Mouse (Mus musculus) frontal cortex, adult (tissue): ENCODE measurements at regions not wholly inside any gene's neighbourhood (a gene's known extent, or its start where the extent isn't known, plus 50 kb on each side); places are given as distances from the start of the nearest gene placed in this dataset.

ENCODE experiments used
- ATAC-seq: cut with Nextera tagmentation; 2 replicates; pipeline ENCODE4 v1.9.2; 2017; ENCODE audit warnings: mild to moderate bottlenecking, moderate library complexity, mixed read lengths; ENCODE audit not compliant: low TSS enrichment

GRCm38 (mm10) chr4:55203731-55204710 is 145.8 kb upstream of the Rad23b start:
- no peak for ATAC-seq

- no peak for ATAC-seq
These were observed 143.6 kb upstream of the Rad23b start for GRCm38 (mm10) chr4:55206226-55206625.

- no peak for ATAC-seq
These were observed 142.0 kb upstream of the Rad23b start for GRCm38 (mm10) chr4:55207749-55208385.

DNA sequence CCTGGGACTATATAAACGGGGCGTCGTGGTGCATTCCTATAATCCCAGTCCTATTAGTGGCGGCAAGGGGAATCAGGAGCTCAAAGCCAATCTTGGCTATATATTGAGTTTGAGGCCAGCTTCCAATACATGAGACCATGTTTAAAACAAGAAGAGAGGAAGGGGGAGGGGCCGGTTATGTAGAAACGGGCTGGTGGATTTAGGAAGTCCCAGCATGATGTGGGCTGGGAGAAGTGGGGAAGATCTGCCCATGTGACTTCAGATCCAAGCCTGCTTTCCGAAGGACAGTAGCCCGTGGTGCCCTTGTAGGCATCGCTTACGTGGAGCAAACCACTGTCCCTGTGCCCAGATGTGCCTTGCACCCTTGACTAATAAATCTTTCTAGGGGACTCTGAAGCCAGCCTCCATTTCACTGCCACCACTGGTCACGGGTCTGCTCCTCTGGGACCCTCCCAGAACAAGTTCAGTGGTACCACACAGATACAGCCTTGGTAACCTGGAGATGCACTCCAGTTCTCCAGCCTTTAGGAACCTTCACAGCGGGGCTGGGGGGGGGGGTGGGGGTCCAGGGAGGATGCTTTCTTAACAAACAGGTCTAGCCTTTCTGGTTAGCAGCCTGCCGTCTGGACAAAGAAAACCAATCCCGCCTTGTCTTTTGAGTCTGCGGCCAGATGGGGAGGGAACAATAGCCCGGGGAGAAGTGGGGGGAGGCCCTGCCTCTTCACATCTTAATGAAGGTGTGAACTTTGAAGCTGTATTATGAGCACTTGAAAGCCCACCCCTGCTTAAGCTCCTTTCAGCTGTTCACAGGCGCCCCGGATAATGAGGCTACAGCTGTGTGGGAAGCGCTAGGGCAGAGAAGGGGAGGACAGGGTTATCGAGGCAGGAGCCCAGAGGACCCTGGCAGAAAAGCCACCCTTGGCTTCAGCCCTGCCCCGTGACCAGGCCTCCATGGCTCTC is 141.2 kb upstream of the Rad23b start:
- no peak for ATAC-seq

DNA sequence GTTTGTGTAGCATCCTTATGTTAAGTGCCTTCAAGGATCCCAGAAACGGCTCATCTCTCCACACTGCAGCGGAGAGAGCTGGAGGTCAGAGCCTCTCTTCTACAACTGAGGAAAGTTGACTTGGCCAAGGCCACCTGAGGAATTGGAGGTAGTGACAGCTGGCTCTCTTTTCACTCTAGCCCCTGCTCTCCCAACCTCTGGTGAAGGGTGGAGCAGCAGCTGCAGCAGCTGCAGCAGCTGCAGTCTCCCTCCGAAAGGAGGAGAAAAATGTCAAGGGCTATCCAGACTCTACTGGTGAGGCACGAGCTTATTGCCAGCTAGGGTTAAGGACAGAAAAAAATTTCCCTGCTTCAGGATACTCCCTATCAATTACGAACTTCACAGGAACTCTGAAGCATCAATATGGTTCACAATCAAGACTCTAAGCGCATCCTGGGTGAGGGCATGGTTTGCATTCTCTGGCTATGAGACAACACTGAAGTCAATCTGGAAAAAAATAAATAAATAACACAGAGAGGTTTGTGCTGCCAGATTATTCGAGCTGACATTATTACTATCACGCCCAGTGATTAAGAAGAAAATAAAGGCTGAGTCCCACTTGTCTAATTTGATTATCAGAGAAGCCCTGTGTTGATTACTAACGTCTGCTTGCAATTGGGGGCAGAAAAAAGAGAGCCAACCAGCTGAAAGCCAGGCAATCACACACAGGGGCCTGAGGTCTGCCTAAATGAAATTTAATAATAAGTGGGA is 134.2 kb upstream of the Rad23b start:
- ATAC-seq: no peak

DNA sequence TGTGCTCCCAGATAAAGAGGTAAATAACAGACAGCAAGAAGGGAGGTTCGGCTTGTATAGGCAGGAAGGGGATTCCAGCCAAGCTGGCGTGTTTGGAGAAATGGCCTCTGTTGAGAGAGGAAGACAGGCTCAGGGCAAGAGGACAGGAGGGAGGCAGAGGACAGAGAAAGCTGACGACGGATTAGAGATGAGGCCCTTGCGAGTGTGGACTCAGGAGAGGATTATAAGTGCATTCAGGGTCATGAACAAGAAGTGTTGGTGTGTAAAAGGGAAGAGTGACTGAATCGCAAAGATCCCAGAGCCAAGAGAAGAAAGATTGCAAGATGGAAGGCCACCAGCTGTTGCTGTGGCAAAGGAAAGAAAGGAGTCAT is 133.7 kb upstream of the Rad23b start:
- no peak for ATAC-seq

GRCm38 (mm10) chr4:55225766-55226165 is 124.1 kb upstream of the Rad23b start:
- no peak for ATAC-seq

GRCm38 (mm10) chr4:55227394-55227793 is 122.4 kb upstream of the Rad23b start:
- peak; percentile 31; the same call in 1 of the 2 replicates for ATAC-seq

DNA sequence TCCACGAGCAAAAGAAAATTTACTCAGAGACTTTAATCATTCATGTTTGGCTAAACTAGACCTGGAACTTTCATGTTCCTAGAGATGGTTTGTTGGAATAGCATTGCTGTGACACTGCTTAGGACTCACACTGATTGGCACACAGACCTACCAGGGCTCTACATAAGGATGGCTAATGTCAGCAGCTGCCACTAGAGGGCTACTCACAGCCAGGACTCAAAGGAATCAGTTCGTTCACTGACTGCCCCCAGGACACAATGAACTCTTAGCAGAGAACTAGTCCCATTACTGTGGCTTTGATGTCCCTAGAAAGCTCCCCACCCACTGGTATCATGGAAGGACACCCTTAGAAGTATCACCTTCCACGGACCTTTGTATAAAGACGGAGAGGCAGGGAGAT is 118.3 kb upstream of the Rad23b start:
- ATAC-seq: peak; percentile 85

- no peak for ATAC-seq
These were observed 112.0 kb upstream of the Rad23b start for GRCm38 (mm10) chr4:55237856-55238255.

DNA sequence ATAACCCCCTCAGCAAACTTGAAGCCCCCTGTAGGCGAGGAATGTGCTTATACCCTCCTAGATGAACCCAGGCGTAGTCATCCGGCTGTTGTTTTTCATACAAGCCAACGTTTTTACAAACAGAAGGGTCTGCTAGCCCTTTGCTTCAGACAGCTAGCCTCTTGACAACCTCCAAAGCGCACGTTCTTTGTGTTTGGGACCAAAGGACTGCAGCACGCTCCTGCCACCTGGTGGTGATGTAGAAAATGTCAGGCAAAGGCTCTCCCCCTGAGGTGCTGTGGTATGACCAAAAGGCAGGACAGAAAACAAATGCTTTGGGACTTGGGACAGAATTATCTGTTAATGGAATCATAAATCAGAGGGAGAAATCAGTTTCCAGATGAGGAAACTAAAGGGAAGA is 109.4 kb upstream of the Rad23b start:
- peak; percentile 92 for ATAC-seq

DNA sequence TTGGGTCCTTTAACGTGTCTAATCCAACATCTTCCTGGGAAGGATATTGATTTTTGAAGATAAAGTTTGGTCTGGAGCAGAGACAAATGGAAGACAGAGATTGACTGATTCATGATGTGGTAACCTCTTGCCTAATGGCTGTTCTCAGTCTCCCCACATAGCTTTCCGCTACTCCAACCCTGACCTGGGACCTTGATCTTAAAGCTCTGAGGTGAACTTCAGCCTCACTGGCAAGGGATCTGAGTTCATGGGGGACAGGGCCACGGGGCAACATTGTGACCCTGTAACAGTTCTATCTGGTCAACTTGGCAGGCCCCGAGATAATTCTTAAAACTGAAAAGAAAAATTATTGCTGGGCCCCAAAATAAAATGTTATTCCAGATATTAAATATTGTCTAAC is 107.5 kb upstream of the Rad23b start:
- ATAC-seq: no peak

DNA sequence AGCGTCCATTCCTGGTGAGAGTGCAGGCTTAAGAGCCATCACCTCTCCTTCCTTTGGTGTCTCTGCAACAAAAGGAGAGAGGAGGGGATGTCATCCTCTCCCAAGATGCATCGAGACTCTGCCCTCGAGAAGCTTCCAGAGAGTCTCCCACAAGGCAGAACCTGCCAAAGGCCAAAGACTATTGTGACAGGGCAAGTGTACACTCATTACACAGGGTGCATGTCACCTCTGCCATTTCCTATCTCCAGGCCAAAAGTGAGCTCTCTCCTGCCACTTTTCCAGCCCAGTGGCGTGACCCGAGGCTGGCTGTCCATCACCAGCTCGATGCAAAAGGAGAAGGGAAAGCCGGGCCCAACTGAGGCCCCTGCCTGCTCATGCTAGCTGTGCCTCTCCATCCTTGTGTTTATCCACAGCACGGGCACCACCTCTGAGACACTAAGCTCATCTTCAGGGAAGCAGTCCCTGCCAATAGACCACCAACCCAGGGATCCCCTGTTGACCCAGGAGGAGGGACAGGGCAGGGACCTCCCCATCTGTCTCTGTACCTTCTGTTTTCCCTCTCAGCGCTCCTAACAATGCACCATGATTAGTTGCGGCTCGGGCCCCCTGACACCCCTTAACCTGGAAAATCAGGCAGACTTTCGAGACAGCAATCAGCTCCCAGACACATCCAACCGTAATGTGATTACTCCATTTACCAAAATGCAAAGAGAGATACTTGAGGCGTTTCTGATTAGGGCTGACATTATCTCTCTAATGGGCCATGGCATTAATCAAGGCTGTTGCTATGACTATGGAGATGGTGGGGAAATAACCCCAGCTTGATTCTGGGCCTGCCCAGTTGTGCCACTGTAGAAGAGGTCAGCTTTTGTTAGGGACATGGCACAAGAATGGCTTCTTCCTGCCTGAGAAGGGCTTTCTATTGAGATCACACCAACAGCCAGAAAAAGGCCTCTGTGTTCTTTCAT is 106.5 kb upstream of the Rad23b start:
- no peak for ATAC-seq

GRCm38 (mm10) chr4:55245789-55246188 is 104.1 kb upstream of the Rad23b start:
- ATAC-seq: no peak

- no peak for ATAC-seq
These were observed 99.5 kb upstream of the Rad23b start for GRCm38 (mm10) chr4:55250334-55250733.

- ATAC-seq: no peak
These were observed 98.3 kb upstream of the Rad23b start for GRCm38 (mm10) chr4:55251546-55251945.

DNA sequence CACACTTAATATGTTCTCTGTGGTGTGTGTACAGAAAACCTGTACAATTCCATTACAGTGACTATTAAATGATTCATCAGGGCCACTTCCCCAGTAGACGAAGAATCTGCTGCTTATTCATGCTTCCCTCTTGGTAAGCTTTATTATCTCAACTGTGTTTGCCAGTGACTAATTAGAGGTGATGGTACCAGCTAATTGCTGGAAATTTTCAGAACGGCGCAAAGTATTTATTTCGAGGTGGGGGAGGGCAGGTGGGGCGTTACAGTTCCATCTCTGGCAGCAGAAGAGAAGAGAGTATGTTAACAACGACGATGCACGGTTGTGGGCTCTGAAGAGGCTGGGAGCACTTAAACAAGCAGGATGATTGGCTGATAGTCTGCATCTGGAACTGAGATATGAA is 96.1 kb upstream of the Rad23b start:
- ATAC-seq: no peak

DNA sequence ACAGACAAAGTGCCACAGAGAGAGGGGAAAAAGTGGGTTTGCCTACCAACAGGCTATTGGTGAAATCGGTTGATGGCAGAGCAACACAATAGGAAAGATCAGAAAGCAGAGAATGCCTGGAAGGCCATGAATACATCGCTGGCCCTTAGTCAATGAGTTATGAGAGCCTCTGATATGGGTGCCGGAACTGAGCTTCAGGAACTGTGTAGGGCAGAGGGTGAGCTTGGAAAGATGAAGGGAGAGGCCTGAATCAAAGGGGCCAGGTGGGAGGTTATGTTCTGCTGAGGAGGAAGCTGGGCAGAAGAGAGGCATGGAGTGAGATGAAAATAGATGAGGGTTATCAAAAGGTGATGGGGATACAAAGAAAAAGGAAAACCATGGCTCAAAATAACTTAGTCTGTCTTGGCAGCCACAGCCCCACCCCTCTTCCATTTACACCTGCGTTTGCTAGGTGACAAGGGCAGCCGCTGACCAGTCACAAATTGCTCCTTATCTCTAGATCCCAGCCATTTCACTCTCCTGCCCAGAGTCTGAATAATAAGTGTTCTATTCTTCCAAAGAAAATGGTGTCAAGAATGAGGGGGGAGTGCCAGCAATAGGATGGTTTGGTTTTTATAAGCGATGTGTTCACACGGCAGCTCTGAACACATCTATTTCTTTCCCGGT is 77.7 kb upstream of the Rad23b start:
- ATAC-seq: no peak

DNA sequence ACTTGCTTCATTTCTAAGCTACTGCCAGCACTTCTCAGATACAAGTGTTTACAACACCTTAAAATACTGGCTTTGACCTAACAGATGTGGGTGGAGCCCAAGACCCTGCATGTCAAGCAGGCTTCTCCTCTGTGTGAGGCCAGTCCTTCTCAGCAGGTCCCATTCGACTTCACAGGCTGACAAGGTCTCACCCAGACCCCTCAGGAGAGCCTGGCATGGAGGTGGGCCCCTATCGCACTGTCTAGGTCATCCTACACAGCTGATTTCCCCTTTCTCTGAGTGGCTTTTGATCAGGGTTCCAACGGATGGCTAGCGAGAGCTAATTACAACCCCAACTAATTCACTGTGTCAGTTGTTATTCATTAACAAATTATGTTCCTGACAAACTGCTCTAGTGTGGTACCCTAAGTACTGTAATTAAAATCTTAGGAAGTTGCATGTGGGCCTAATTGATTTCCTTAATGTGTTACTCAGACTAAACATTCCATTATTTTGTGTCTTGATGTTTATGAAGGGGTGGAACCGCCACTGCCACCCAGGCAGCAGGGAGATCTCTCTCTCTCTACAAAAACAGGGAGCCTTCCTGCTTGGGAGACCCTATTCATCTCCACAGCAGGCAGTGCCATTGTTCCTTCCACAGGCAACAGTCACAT is 73.4 kb upstream of the Rad23b start:
- no peak for ATAC-seq
